Mouse (Mus musculus) v-Abl transformed pro-B cells (cell line): Measurements from ENCODE around the gene Gm36210.

Experiments
- in situ Hi-C, 2 experiments: fragments of 400-800 bp; cut with MboI; formaldehyde crosslinking; loops; one replicate each; pipeline ENCODE4 v1.15.1; 2025; ENCODE audit not compliant: unreplicated experiment in 2 of 2

The Gm36210 gene

GRCm38 (mm10) chr7:4859418-4859978 is 46.8 kb downstream of the Gm36210 start:
- in situ Hi-C loops, result no loop called here

DNA sequence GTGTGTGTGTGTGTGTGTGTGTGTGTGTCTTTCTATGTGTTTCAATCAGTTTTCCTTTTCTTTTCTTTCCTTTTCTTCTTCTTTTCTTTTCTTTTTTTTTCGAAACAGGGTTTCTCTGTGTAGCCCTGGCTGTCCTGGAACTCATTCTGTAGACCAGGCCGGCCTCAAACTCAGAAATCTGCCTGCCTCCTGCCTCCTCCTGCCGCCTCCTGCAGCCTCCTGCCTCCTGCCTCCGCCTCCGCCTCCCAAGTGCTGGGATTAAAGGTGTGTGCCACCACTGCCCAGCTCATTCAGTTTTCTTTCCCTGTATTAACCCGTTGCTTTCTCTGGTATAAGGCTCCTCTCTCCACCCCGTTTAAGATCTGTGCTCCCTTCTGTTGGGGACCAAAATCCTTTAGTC is 49.0 kb downstream of the Gm36210 start:
- in situ Hi-C loops, result no loop called here

GRCm38 (mm10) chr7:4856508-4856907 is 49.8 kb downstream of the Gm36210 start:
- in situ Hi-C loops, result no loop called here

DNA sequence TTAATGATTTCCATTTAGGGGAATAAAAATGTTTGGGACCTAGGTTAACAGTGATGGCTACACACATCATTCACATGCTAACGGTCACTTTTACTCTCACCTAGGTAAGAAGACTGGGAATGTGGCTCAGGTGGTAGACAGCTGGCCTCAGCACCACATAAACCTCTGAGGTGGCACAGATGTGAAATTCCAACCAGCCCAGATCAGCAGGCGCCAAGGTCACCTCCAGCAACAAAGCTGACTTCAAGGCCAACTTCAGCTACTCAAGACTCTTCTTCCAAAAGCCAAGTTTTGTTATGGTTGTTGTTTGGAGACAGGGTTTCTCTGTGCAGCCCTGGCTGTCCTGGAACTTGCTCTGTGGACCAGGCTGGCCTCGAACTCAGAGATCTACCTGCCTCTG is 52.7 kb downstream of the Gm36210 start:
- in situ Hi-C loops, result no loop called here

DNA sequence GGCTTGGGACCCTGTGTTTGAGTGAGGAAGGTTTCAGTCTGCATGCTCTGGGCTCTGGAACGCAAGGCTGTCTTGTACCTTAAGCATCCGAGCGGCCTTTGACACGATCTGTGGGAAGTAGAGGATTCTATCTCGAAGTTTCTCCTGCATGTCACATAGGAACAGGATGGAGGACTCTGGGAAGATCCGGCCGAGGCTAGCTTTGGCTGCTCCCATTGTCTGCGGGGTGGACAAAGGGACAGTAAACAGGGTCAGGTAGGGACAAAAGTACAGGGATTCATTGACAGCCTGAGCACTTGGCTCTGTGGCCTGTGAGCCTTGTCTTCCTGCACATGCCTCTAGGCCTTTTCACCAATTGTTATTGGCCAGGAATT is 55.0 kb downstream of the Gm36210 start:
- in situ Hi-C loops, result no loop called here

- in situ Hi-C loops, result no loop called here
Observed at GRCm38 (mm10) chr7:4850621-4851314, 55.5 kb downstream of the Gm36210 start.

GRCm38 (mm10) chr7:4849372-4849771 is 56.9 kb downstream of the Gm36210 start:
- in situ Hi-C loops, result loop anchor here in 1 of 2 experiments (25.0 kb wide), 1 partner anchor 438 kb away; no protein-coding TSS in a partner anchor
